Mouse (Mus musculus) brain, embryonic 14.5 days (tissue): ENCODE data around the gene Pramel1.
"Not testable (repeated sequence)": the region's sequence is repeated elsewhere in the genome, so short reads cannot be mapped to it uniquely, and the experiment has no call there.

Source experiments
- CTCF ChIP-seq: fragments of 200-500 bp; IDR thresholded peaks from 2 replicates; pipeline ENCODE4 v1.5.1; 2012; ENCODE audit warnings: inconsistent platforms, mild to moderate bottlenecking, moderate library complexity, borderline replicate concordance; ENCODE audit not compliant: insufficient read depth, insufficient read length; ENCODE audit errors: extremely low read depth
- POLR2A ChIP-seq: fragments of 200-500 bp; IDR thresholded peaks from 2 replicates; pipeline ENCODE4 v1.6.1; 2012; ENCODE audit warnings: mild to moderate bottlenecking, inconsistent platforms, borderline replicate concordance; ENCODE audit not compliant: poor library complexity, insufficient read depth, insufficient read length, severe bottlenecking; ENCODE audit errors: extremely low read depth

DNA sequence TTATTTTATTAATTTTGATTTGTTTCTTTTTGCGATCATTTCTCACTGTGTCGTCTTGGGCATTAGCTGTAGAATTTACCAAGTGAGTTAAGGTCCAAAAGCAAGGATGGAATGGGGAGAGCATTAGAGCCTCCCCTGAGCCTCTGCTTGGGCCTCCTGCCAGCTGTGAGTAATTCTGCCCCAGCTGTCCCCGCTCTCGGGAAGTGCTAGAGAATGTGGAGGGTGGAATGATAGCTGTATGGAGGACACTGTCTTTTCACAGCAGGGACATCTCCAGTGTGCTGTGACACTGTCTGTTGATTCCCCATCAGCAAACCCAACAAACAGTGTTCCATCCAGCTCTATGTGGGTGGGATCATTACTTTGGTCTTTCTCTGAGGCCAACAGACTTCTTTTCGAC, 32.5 kb downstream of the Pramel1 start:
- not testable (repeated sequence) for TF ChIP-seq CTCF, POLR2A
